9 mouse cellular contexts compared by ENCODE assay signal in the genomic region with DNA sequence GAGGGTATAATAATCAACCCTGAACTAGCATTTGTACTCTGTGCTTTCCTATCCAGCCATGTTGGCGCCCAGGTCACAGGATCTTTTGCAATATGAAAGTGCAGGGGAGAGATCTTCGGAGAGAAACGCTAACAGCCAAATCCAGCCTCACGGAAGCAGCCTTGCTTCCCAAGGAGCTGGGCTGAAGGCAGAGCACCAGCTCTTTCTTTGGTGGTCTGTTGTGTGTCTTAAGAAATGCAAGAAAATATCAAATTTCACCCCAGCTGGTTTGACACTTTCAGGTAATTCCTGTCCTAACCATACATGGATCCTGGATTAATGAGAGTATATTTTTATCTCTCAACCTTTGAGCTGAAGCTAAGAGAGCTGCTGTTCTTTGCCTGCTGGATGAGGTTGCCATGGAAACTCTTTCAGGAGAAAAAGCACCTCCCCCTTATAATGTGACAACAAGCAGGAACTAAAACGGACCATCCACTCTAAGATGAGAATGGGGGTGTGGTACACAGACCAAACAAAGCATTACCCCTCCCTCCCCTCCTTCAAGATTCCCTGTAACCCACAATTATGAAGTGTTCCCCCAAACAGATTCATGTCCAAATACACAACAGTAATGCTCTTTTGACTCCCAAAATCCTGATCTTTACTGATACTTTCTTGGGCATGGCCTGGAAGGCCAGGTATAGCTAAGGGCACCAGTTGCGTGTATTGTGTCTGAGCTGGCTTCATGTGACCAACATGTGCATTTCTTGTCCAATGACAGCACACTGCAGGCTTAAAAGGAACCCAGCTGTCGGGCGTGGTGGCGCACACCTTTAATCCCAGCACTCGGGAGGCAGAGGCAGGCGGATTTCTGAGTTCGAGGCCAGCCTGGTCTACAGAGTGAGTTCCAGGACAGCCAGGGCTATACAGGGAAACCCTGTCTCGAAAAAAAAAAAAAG. TPM values are rescaled to one million over a fixed set of nuclear protein-coding genes. Genes with fewer than 3 reads are reported as not detected.
DNase-seq lines count a peak whose midpoint lies in the region; ATAC-seq and TF ChIP-seq lines count a peak whose summit lies in the region.
"Had no signal": no experiment of that assay in that cellular context is flagged by ENCODE, and none has a peak within 500 bp of the region (broad histone marks: within the 10 kb centered on the region; RNA-seq: fewer than 3 reads in every experiment).

No protein-coding gene starts in this region.

- ATAC-seq in hindbrain, embryonic 13.5 days (ENCODE audit: low FRiP score): peak; percentile 77
- 0 out of 2 replicates have a peak, but pooled peaks have one; percentile 38 for ATAC-seq in megakaryocyte progenitor cell, adult 5-6 weeks (replicated peaks; ENCODE audit: poor library complexity)
- ATAC-seq: Patski had no signal

- no peak overlapping the region for H3K9ac ChIP-seq in liver, adult 2 months (ENCODE audit: low read depth, low read length)
- H3K9ac ChIP-seq in hindbrain, embryonic 13.5 days: peak overlapping the region; percentile 75

- peak; percentile 24 for DNase-seq in liver, adult 2 months (ENCODE audit: extremely low read depth, low read depth, low spot score)
- DNase-seq in liver: no peak
- peak; percentile 14 for DNase-seq in embryonic facial prominence, embryonic 10.5 days (ENCODE audit: low spot score)
- peak; percentile 25 to 36 for DNase-seq in layer of hippocampus, postnatal 36 days
- peak; percentile 89 for DNase-seq in telencephalon, adult 2 months (ENCODE audit: low read depth, low spot score)
- no peak for DNase-seq in gastrocnemius, postnatal 14 days

- H3K4me2 ChIP-seq in hindbrain, embryonic 13.5 days: peak overlapping the region; percentile 60

- H3K36me3 ChIP-seq in liver, adult 2 months (ENCODE audit: control insufficient read depth, insufficient read depth, low read length): no peaks in the 10 kb centered on the region
- H3K36me3 ChIP-seq in embryonic facial prominence, embryonic 10.5 days (replicated peaks): no peaks in the 10 kb centered on the region
- no peaks in the 10 kb centered on the region for H3K36me3 ChIP-seq in hindbrain, embryonic 13.5 days

- no peaks in the 10 kb centered on the region for H3K79me2 ChIP-seq in liver, adult 2 months (ENCODE audit: control insufficient read depth, insufficient read depth, low read length)

- H3K27me3 ChIP-seq in liver, adult 2 months (ENCODE audit: control insufficient read depth, insufficient read depth, low read length): no peaks in the 10 kb centered on the region
- peaks cover 29% of the 10 kb centered on the region for H3K27me3 ChIP-seq in embryonic facial prominence, embryonic 10.5 days (replicated peaks; ENCODE audit: low read depth, poor library complexity, severe bottlenecking)
- 0 out of 2 replicates have a peak, but pooled peaks cover 5% of the 10 kb centered on the region for H3K27me3 ChIP-seq in hindbrain, embryonic 13.5 days
- H3K27me3 ChIP-seq: Patski had no signal

- H3K27ac ChIP-seq in liver, adult 2 months (replicated peaks; ENCODE audit: insufficient read depth, low read depth, low read length): no peak overlapping the region
- peak overlapping the region; percentile 42; the same call in 1 of the 2 replicates for H3K27ac ChIP-seq in embryonic facial prominence, embryonic 10.5 days (replicated peaks)
- peak overlapping the region; percentile 94 for H3K27ac ChIP-seq in hindbrain, embryonic 13.5 days

- intact Hi-C loops in gastrocnemius, postnatal 14 days (cut with DNase I; ENCODE audit: low total_unique reads): no loop called here

- peak overlapping the region; percentile 37; the same call in 1 of the 2 replicates for H3K4me3 ChIP-seq in liver, adult 2 months (ENCODE audit: insufficient read depth, low read depth, low read length)
- peak overlapping the region; percentile 58 for H3K4me3 ChIP-seq in embryonic facial prominence, embryonic 10.5 days
- H3K4me3 ChIP-seq in hindbrain, embryonic 13.5 days: peak overlapping the region; percentile 42

- H3K4me1 ChIP-seq in liver, adult 2 months (ENCODE audit: control insufficient read depth, insufficient read depth, low read length): no peaks in the 10 kb centered on the region; the same call in 1 of the 2 replicates
- H3K4me1 ChIP-seq in embryonic facial prominence, embryonic 10.5 days: peaks cover 14% of the 10 kb centered on the region
- H3K4me1 ChIP-seq in hindbrain, embryonic 13.5 days (replicated peaks): peaks cover 33% of the 10 kb centered on the region

- TF ChIP-seq POLR2A in liver, adult 2 months (IDR thresholded peaks at IDR 0.05; ENCODE audit: extremely low read depth, insufficient read depth, low read length): no peak

- no peaks in the 10 kb centered on the region for H3K9me3 ChIP-seq in embryonic facial prominence, embryonic 10.5 days
- no peaks in the 10 kb centered on the region for H3K9me3 ChIP-seq in hindbrain, embryonic 13.5 days

- 55% methylated on average over 13 of the region's 13 CpGs for WGBS in liver, adult 2 months
- WGBS in embryonic facial prominence, embryonic 10.5 days: 53% methylated on average over 13 of the region's 13 CpGs
- WGBS in hindbrain, embryonic 13.5 days: 49% methylated on average over 13 of the region's 13 CpGs

- TF ChIP-seq CTCF in liver, adult 2 months (IDR thresholded peaks at IDR 0.05; ENCODE audit: low read depth, low read length): no peak

RNA-seq across cellular contexts. Expression of gene Scn3b, which starts 26.8 kb away (rescaled TPM):
- total RNA-seq in liver, adult 2 months (2014; rRNA removed): 0.09 and 0.13 TPM in 2 replicates
- polyA plus RNA-seq in liver, adult 2 months (2012; rRNA removed): 0.02 TPM in 1 of 2 replicates, not detected in the other
- polyA plus RNA-seq in embryonic facial prominence, embryonic 10.5 days (2016; fragmentation: Nextera tagmentation; extraction: Ambion mirVana): 2.2 and 2.7 TPM in 2 replicates
- polyA plus RNA-seq in hindbrain, embryonic 13.5 days (2015; fragmentation: Nextera tagmentation; extraction: Ambion mirVana): 101 and 111 TPM in 2 replicates
- total RNA-seq in layer of hippocampus, postnatal 36 days (2021): 100 to 1,000 TPM; 249 to 260 TPM
- 0.17 TPM in 1 of 2 replicates, not detected in the other for total RNA-seq in megakaryocyte progenitor cell, adult 5-6 weeks (2015)
- total RNA-seq in megakaryocyte progenitor cell, adult 5-6 weeks (2017): 0.10 TPM in 1 of 2 replicates, not detected in the other
- 1 to 10 TPM; 2.5 to 4.2 TPM for total RNA-seq in gastrocnemius, postnatal 14 days (2021)

RNA-seq across cellular contexts. Expression of gene Zfp202, which starts 50.1 kb away (rescaled TPM):
- total RNA-seq in liver, adult 2 months (2014; rRNA removed): 0.65 and 0.67 TPM in 2 replicates
- 0.28 and 0.29 TPM in 2 replicates for polyA plus RNA-seq in liver, adult 2 months (2012; rRNA removed)
- polyA plus RNA-seq in embryonic facial prominence, embryonic 10.5 days (2016; fragmentation: Nextera tagmentation; extraction: Ambion mirVana): 6.6 and 7.8 TPM in 2 replicates
- 8.5 and 9.5 TPM in 2 replicates for polyA plus RNA-seq in hindbrain, embryonic 13.5 days (2015; fragmentation: Nextera tagmentation; extraction: Ambion mirVana)
- 1 to 10 TPM; 3.7 to 4.2 TPM for total RNA-seq in layer of hippocampus, postnatal 36 days (2021)
- total RNA-seq in megakaryocyte progenitor cell, adult 5-6 weeks (2015): 3.0 and 4.6 TPM in 2 replicates
- 2.3 and 4.9 TPM in 2 replicates for total RNA-seq in megakaryocyte progenitor cell, adult 5-6 weeks (2017)
- 1 to 10 TPM; 1.9 to 3.0 TPM for total RNA-seq in gastrocnemius, postnatal 14 days (2021)

Comparison
In these comparisons a context has a peak if more than half of its experiments do, and no peak if none do; other contexts are left out.
1. DNase-seq: peak in liver, adult 2 months (single experiment), embryonic facial prominence, embryonic 10.5 days (single experiment), layer of hippocampus, postnatal 36 days (2 of 2) and telencephalon, adult 2 months (single experiment); none in liver (single experiment) and gastrocnemius, postnatal 14 days (single experiment).
2. RNA of gene Scn3b, which starts 26.8 kb away (total RNA-seq): 249 to 260 TPM in layer of hippocampus, postnatal 36 days; 2.5 to 4.2 TPM in gastrocnemius, postnatal 14 days, 0.09 to 0.13 TPM in liver, adult 2 months and 0.10 to 0.17 TPM in megakaryocyte progenitor cell, adult 5-6 weeks; every median in the first group is over 10 times any median in the second.
3. Peak in every context shown above with its lines, with median percentiles within 50 percentile points of each other: H3K4me3 ChIP-seq.